Mouse (Mus musculus): ENCODE data around the gene Bcl7a. TPM values are rescaled to one million over a fixed set of nuclear protein-coding genes. Genes with fewer than 3 reads are reported as not detected.

Bcl7a gene
- total RNA-seq, 2 experiments from 2014 or later, result 14.1 to 14.8 TPM

DNA sequence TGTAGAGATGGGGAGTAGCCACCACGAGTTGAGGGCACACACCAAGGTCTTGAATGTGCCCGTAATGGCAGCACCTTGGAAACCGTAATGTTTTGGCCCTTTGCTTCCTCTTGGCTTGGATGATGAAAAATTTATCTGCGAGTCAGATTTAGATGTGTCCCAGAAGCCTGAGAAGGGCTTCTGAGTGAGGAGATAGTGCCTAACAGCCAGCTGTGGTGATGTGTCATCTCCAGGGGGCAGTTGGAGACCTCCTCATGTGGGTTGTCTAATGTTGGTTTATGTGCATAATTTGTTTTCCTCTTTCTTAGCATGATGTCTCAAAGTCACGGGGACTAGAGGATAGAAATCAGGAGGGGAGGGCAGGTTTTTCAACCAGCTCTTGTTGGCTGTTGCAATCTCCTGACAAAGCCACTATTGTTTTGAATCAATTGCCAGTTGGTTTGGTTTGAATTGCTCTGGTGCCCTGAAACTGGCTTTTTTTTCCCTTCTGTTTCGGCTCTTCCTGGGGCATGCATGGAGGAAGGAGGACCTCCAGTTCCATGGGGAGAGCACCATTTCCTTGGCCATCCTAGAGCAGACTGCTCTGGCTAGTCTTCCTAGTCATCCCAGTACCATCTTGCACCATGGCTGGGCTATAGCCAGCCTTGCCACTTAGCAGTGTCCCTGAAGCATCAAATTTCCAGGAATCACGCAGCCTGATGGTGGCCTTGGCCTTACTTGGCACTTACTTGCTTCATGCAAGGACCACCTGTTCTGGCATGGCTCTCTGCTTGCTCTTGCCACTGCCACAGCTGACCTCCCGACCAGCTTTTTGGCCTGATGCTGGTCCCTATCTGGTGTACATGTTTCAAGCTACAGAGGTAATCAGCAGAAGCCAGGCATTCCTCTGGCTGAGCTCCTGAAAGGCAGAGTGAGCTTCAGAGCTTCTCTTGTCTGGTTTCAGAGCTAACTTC is 73.2 kb downstream of the Bcl7a start:
- DNase-seq, result peak; percentile 45

- DNase-seq, result no peak
Measured at GRCm38 (mm10) chr5:123423885-123424284, 80.3 kb downstream of the Bcl7a start.

Other genes with a start within 250 kb of the Bcl7a start
- gene Rhof, start 211.1 kb upstream of the Bcl7a start, total RNA-seq (2021), result under 1 TPM; 0.36 to 0.71 TPM
- gene Setd1b, start 201.6 kb upstream of the Bcl7a start, total RNA-seq (2021), result 10 to 100 TPM; 22.2 to 23.0 TPM
- gene Psmd9, start 174.4 kb upstream of the Bcl7a start, total RNA-seq (2021), result 10 to 100 TPM; 22.8 to 24.8 TPM
- not detected for gene Hpd, start 161.1 kb upstream of the Bcl7a start, total RNA-seq (2021)
- gene Wdr66, start 91.7 kb upstream of the Bcl7a start, total RNA-seq (2021), result 1 to 10 TPM; 2.2 to 3.3 TPM
- 10 to 100 TPM; 19.2 to 21.0 TPM for gene Mlxip, start 51.0 kb downstream of the Bcl7a start, total RNA-seq (2021)
- not detected for gene Lrrc43, start 145.5 kb downstream of the Bcl7a start, total RNA-seq (2021)
- gene Il31, start 145.7 kb downstream of the Bcl7a start, total RNA-seq (2021), result not detected
- not detected for gene B3gnt4, start 166.6 kb downstream of the Bcl7a start, total RNA-seq (2021)
- 10 to 100 TPM; 51.9 to 58.1 TPM for gene Diablo, start 180.3 kb downstream of the Bcl7a start, total RNA-seq (2021)
- under 1 TPM; 0.21 to 0.52 TPM for gene Gm49027, start 181.7 kb downstream of the Bcl7a start, total RNA-seq (2021)
- gene Vps33a, start 229.2 kb downstream of the Bcl7a start, total RNA-seq (2021), result 10 to 100 TPM; 25.6 to 29.8 TPM